Mouse (Mus musculus): Measurements from ENCODE around the gene Aagab.
A peak's percentile ranks its signal among the peaks of the same experiment; 100 is the strongest.

Gene Aagab

DNA sequence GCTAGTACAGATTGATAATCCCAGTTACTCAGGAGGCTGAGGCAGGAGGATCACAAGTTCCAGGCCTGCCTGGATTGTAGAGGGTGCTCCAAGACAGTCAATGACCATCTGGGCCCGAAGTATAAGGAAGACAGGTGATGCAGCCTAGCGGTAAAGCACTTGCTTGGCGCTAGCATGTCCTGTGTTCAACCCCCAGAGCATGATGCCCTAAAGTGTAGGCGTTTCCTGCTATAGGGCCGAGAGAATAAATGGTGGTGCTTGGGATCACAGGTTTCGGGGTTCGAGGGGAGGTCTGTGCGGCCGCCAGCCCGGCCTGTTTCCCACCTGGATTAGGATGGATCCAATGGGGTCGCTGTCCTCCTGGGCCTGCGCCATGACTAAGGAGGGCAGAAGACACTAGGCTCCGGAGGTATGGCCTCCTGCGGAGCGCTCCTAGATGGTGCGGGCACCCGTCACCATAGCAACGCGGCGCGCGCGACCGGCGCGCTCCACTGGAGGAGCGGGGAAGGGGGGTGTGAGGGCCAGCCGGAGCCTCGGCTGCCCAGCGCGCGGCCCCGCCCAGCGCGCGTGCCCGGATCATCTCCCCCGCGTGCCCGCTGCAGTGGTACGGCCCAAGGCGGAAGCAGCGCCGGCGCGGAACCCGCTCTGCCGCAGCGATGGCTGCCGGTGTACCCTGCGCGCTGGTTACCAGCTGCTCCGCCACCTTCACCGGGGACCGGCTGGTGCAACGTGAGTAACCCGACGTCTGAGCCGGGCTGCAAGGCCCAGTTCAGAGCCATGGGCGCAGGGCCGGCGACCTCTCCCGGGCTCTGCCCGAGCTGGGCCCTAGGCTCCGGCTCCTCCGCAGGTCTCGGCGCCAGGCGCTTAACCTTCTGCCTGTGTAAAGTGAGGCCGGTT is at the start of gene Aagab, which contains the start of gene Iqch:
TSS of gene Aagab (plus strand) at position 618 of the 897 bp plus-strand sequence.
TSS of gene Iqch (minus strand) at position 451 of the 897 bp plus-strand sequence.
- peak; percentile 98 for DNase-seq (ENCODE audit: extremely low spot score, low spot score)

GRCm38 (mm10) chr9:63553628-63554027 is 48.8 kb upstream of the Aagab start:
- no peak for DNase-seq (ENCODE audit: extremely low spot score, low spot score)

DNA sequence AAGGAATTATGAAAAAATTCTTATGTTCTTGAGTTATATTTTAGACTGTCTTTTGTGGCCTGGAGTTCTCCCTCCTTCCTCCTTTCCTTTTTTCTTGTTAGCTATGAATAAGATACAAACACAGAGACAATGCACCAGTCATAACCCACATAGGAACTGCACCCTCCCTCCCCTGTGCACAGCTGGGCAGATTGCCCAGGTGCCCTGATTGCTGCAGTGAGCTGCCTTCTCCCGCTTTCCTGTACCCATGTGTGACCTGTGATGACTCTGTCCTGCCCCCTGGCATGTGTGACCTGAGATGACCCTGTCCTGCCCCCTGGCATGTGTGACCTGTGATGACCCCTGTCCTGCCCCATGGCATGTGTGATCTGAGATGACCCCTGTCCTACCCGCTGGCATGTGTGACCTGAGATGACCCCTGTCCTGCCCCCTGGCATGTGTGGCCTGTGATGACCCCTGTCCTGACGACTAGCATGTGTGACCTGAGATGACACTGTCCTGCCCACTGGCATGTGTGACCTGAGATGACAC is 46.9 kb upstream of the Aagab start:
- DNase-seq (ENCODE audit: extremely low spot score, low spot score) = no peak

- DNase-seq (ENCODE audit: extremely low spot score, low spot score) = no peak
Observed at GRCm38 (mm10) chr9:63556316-63556715, 46.1 kb upstream of the Aagab start.

GRCm38 (mm10) chr9:63556933-63557332 is 45.5 kb upstream of the Aagab start:
- DNase-seq (ENCODE audit: extremely low spot score, low spot score) = no peak

DNA sequence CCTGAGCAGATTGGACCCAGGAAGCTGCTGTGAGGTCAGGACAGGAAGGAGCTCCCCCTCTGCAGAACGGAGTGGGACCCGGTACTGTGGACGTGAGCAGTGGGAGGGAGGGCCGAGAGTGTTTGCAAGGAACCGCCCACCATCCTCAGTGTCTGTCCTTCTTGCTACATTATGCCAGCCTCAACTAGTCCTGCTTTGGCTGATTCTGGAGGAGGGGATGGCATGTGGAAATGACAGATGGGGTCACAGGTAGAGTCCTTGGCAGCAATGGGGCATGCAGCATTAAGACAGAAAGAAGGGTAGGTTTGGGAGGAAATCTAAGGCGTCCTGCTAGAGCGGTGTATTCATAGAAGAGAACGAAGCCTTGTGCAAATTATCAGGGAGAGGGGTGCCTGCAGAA is 40.5 kb upstream of the Aagab start:
- DNase-seq (ENCODE audit: extremely low spot score, low spot score) = no peak

DNA sequence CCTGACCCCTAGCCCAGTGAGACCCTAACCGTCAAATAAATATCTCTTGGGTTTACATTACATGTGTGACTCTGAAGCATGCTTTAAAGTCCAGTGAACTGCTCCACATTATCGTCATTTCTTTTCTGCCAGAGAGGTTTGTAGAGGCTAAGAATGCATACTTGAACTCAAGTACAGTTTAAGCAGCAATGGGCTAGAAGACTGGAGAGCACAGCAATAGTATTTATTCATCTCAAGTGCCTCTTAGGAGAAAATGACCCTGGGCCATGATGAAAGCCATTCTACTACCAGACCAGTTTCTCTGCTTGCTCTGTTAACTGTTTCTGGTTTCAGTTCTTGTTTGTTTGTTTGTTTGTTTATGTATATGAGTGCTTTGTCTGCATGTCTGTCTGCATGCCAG is 39.0 kb upstream of the Aagab start:
- no peak for DNase-seq (ENCODE audit: extremely low spot score, low spot score)

DNA sequence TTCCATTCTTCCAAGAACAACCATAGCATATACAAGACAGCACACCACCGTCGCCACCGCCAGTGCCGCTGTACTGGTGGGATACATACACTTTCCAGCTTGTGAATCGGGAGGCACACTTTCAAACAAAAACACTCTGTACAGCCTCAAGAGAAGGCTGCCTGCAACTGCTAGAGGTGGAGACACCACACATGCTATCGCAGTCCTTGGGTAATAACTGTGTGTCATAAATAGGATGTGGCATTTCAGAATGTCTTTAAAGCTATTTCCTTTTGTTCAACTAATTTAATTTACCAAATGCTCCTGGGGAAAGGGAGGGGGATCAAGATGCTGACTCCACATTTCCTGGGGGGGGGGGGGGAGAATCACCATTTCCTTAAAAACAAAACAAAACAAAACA is 34.1 kb upstream of the Aagab start:
- DNase-seq (ENCODE audit: extremely low spot score, low spot score) = no peak

- DNase-seq (ENCODE audit: extremely low spot score, low spot score) = no peak
Observed at GRCm38 (mm10) chr9:63568808-63569207, 33.7 kb upstream of the Aagab start.

- no peak for DNase-seq (ENCODE audit: extremely low spot score, low spot score)
Observed at GRCm38 (mm10) chr9:63571895-63572294, 30.6 kb upstream of the Aagab start.

GRCm38 (mm10) chr9:63572874-63573273 is 29.6 kb upstream of the Aagab start:
- DNase-seq (ENCODE audit: extremely low spot score, low spot score) = no peak

GRCm38 (mm10) chr9:63577469-63577868 is 25.0 kb upstream of the Aagab start:
- no peak for DNase-seq (ENCODE audit: extremely low spot score, low spot score)

DNA sequence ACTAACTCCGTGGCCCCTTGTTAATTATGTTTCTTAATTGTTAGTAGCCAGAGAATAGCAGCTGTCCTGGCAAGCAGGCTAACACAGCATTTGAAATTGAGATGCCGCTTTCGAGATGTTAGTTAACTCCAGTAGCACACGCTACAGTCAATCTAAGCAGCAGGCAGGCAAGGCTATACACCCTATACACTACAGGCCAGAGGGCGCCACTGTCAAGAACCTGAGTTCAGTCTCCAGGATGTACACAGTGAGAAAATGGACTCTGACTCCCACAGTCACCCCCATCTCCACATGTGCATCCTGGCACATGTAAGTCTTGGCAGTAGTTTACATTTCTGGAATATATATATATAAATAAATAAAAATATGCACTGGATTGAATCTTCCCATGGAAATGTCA is 22.8 kb upstream of the Aagab start:
- no peak for DNase-seq (ENCODE audit: extremely low spot score, low spot score)

GRCm38 (mm10) chr9:63580046-63580445 is 22.4 kb upstream of the Aagab start:
- DNase-seq (ENCODE audit: extremely low spot score, low spot score) = no peak

- DNase-seq (ENCODE audit: extremely low spot score, low spot score) = no peak
Observed at GRCm38 (mm10) chr9:63581778-63582177, 20.7 kb upstream of the Aagab start.

DNA sequence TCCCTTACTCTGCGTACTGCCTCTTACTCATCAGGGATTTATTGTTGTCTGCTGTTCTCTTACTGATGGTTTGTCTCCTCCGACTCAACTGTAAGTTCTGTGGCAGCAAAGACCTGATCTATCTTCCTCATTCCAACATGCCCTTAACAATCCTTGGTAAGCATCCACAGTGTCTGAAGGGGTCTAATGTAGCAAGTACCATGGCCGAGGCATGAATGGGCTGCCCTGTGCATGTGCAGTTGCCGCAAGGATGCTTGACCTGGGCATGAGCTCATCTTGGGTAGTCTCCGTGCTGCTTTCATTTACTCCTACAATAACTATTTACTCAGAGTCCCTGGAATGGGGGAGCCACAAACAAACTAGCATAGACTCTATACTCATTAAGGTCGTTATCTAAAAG is 17.2 kb upstream of the Aagab start:
- DNase-seq (ENCODE audit: extremely low spot score, low spot score) = no peak

DNA sequence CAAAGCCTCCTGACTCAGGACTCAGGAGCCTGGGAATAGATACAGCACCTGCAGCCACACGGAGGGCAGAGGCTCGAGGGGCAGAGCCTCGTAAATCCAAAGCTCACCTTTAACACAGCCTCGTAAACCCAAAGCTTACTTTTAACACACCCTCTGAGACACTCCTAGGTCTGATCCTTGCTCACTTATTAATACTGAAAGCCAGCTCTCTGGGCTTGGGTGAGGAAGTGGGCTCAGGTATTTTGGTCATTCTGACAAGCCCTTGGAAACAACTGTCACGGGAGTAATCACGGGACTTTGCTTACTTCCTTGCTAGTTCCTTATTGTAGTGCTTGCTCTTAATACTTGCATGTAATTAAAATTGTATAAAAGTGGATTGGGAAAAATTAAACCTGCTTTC is 13.3 kb upstream of the Aagab start:
- no peak for DNase-seq (ENCODE audit: extremely low spot score, low spot score)

- DNase-seq (ENCODE audit: extremely low spot score, low spot score) = no peak
Observed at GRCm38 (mm10) chr9:63590592-63590991, 11.9 kb upstream of the Aagab start.

DNA sequence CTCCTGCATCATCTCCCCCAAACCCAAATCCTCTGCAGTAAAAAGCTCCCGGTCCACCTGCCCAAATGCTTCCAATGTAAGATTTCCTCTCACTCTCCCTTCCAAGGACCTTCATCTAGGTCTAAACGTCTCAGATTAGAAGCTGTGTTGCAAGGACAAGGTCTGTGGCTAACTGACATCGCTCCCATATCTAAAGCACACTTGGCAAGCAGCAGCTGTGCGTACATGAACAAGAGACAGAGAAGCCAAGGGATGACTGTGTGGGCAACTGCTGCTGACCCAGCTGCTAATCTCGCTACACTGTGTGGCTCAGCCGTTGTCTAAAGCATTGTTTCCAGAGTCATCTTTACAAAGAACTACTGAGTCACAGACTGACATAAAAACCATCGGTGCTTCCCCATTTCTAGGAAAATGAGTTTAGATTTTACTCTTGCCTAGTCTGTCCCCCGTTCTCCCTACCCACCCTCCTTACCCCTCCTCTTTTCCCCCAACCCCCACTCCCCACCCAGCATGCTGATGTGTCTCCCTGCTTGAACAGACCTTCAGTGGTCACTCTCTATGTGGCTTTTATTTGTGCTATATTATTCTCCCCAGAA is 10.7 kb upstream of the Aagab start:
- no peak for DNase-seq (ENCODE audit: extremely low spot score, low spot score)

- DNase-seq (ENCODE audit: extremely low spot score, low spot score) = no peak
Observed at GRCm38 (mm10) chr9:63595032-63595431, 7.4 kb upstream of the Aagab start.

DNA sequence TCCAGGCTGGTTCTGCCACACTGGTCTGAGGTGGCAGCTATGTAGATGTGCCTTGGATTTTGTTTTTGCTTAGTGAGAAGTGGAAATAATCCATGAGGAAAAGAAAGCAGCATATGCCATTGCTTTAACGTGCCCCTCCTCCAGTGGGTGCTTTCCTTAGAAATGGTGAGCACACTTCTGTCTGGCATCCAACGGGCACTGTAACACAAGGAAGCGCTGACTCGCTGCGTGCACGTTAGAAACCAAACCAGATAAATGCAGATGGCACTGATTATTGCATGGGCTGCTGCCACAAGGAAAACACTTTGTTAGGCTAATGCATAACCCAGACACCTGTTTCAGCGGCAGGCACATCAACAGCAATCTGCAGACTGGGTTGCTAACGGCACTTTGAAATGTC is 6.8 kb upstream of the Aagab start:
- DNase-seq (ENCODE audit: extremely low spot score, low spot score) = no peak

DNA sequence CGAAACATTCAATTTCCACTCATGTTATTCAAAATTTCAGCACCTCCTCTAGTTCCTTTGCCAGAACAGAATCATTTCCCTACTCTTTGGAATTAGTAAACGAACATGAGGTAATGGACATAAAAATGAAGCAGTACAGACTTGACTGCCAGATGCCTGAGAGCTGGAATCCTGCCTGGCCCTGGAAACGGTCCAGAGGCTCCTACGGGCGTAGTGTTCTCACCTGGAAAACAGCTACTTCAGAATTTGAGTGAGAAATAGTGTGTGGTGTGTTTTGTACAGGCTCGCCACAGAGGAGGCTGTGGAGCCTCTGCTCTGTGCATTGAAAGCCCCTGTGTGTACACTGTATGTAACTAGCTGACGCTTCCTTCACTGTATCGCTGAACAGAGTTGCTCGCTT is 5.8 kb upstream of the Aagab start:
- DNase-seq (ENCODE audit: extremely low spot score, low spot score) = no peak

DNA sequence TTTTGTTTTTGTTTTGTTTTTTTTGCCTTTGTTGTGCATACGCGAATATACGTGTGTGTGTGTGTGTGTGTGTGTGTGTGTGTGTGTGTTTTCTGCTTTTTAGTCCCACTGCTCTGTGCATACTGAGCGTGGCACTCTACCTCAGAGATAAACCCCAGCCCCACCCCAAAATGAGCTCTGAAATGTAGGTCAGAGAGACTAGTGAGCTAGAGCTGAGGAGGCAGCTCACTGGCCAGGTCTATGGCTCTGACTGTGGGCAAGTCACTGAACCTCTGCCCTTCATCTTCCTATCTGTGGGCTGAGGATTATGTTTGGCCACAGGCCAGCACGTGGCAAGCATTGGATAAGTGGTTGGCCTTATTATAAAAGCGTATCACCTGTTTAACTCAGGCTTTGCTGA is 1.4 kb downstream of the Aagab start:
- no peak for DNase-seq (ENCODE audit: extremely low spot score, low spot score)

Data from neural tube, embryonic 10.5 days (tissue).